Mouse (Mus musculus): ENCODE measurements around the gene Mta3.
"Not testable (repeated sequence)": the region's sequence is repeated elsewhere in the genome, so short reads cannot be mapped to it uniquely, and the experiment has no call there.

Gene Mta3

GRCm38 (mm10) chr17:83845538-83845937 is 139.6 kb downstream of the Mta3 start:
- ATAC-seq (ENCODE audit: insufficient number of reproducible peaks, low FRiP score, low TSS enrichment): no peak

GRCm38 (mm10) chr17:83846301-83847021 is 140.5 kb downstream of the Mta3 start:
- ATAC-seq (ENCODE audit: insufficient number of reproducible peaks, low FRiP score, low TSS enrichment): no peak

GRCm38 (mm10) chr17:83847100-83847499 is 141.1 kb downstream of the Mta3 start:
- ATAC-seq (ENCODE audit: insufficient number of reproducible peaks, low FRiP score, low TSS enrichment): no peak

GRCm38 (mm10) chr17:83847815-83848214 is 141.9 kb downstream of the Mta3 start, which contains the start of gene Haao:
TSS of gene Haao (minus strand) at chr17:83847963.
- ATAC-seq (ENCODE audit: insufficient number of reproducible peaks, low FRiP score, low TSS enrichment): no peak

GRCm38 (mm10) chr17:83848482-83848881 is 142.5 kb downstream of the Mta3 start:
- no peak for ATAC-seq (ENCODE audit: insufficient number of reproducible peaks, low FRiP score, low TSS enrichment)

GRCm38 (mm10) chr17:83849081-83849675 is 143.2 kb downstream of the Mta3 start:
- ATAC-seq (ENCODE audit: insufficient number of reproducible peaks, low FRiP score, low TSS enrichment): no peak

- no peak for ATAC-seq (ENCODE audit: insufficient number of reproducible peaks, low FRiP score, low TSS enrichment)
Observed at GRCm38 (mm10) chr17:83849717-83850116, 143.8 kb downstream of the Mta3 start.

- peak; percentile 70 for ATAC-seq (ENCODE audit: insufficient number of reproducible peaks, low FRiP score, low TSS enrichment)
Observed at GRCm38 (mm10) chr17:83850458-83850857, 144.5 kb downstream of the Mta3 start.

GRCm38 (mm10) chr17:83850864-83851263 is 144.9 kb downstream of the Mta3 start:
- ATAC-seq (ENCODE audit: insufficient number of reproducible peaks, low FRiP score, low TSS enrichment): no peak

GRCm38 (mm10) chr17:83853831-83854230 is 147.9 kb downstream of the Mta3 start:
- no peak for ATAC-seq (ENCODE audit: insufficient number of reproducible peaks, low FRiP score, low TSS enrichment)

GRCm38 (mm10) chr17:83854284-83854918 is 148.4 kb downstream of the Mta3 start:
- no peak for ATAC-seq (ENCODE audit: insufficient number of reproducible peaks, low FRiP score, low TSS enrichment)

- no peak for ATAC-seq (ENCODE audit: insufficient number of reproducible peaks, low FRiP score, low TSS enrichment)
Observed at GRCm38 (mm10) chr17:83858413-83858812, 152.4 kb downstream of the Mta3 start.

GRCm38 (mm10) chr17:83859639-83860038 is 153.7 kb downstream of the Mta3 start:
- no peak for ATAC-seq (ENCODE audit: insufficient number of reproducible peaks, low FRiP score, low TSS enrichment)

GRCm38 (mm10) chr17:83860224-83860623 is 154.3 kb downstream of the Mta3 start:
- ATAC-seq (ENCODE audit: insufficient number of reproducible peaks, low FRiP score, low TSS enrichment): no peak

- not testable (repeated sequence) for ATAC-seq (ENCODE audit: insufficient number of reproducible peaks, low FRiP score, low TSS enrichment)
Observed at GRCm38 (mm10) chr17:83860968-83861367, 155.0 kb downstream of the Mta3 start.

GRCm38 (mm10) chr17:83861444-83862133 is 155.6 kb downstream of the Mta3 start:
- peak; percentile 78 for ATAC-seq (ENCODE audit: insufficient number of reproducible peaks, low FRiP score, low TSS enrichment)

GRCm38 (mm10) chr17:83862134-83862881 is 156.3 kb downstream of the Mta3 start:
- peak; percentile 57 for ATAC-seq (ENCODE audit: insufficient number of reproducible peaks, low FRiP score, low TSS enrichment)

- ATAC-seq (ENCODE audit: insufficient number of reproducible peaks, low FRiP score, low TSS enrichment): no peak
Observed at GRCm38 (mm10) chr17:83865366-83865765, 159.4 kb downstream of the Mta3 start.

- ATAC-seq (ENCODE audit: insufficient number of reproducible peaks, low FRiP score, low TSS enrichment): no peak
Observed at GRCm38 (mm10) chr17:83866582-83866981, 160.6 kb downstream of the Mta3 start.

- no peak for ATAC-seq (ENCODE audit: insufficient number of reproducible peaks, low FRiP score, low TSS enrichment)
Observed at GRCm38 (mm10) chr17:83870385-83870784, 164.4 kb downstream of the Mta3 start.

All from cerebellum, adult (tissue).